Mouse (Mus musculus): ENCODE data around the gene Gabrg2.

GRCm38 (mm10) chr11:41962706-41963105 lies 38.0 kb downstream of the Gabrg2 start:
- no peak for TF ChIP-seq POLR2A (IDR thresholded peaks at IDR 0.05; ENCODE audit: insufficient read depth, low read depth, low read length)
- no peak for TF ChIP-seq CTCF (IDR thresholded peaks at IDR 0.05; ENCODE audit: insufficient read depth, low read depth, low read length)
